Mouse (Mus musculus) MEL (cell line): ENCODE measurements at regions not wholly inside any gene's neighbourhood (a gene's known extent, or its start where the extent isn't known, plus 50 kb on each side); places are given as distances from the start of the nearest gene placed in this dataset.

ENCODE experiments used
- DNase-seq: peaks from one replicate; pipeline ENCODE4 v3.0.0; 2011; ENCODE audit warnings: low read depth, low spot score
- H3K27ac ChIP-seq: 2 replicates; pipeline ENCODE4 v1.5.1; 2012; ENCODE audit warnings: low read depth, mild to moderate bottlenecking, control low read depth, low read length, moderate library complexity; ENCODE audit not compliant: control insufficient read depth
- H3K27me3 ChIP-seq, 2 experiments: fragments of 150-350 bp in 1 of 2; sonication (generic) in 1 of 2; 2 replicates each; pipeline ENCODE4 v1.6.1; 2012; ENCODE audit warnings: low read length in 2 of 2, mild to moderate bottlenecking in 2 of 2, improper control_type of control experiment in 1 of 2, moderate library complexity in 1 of 2; ENCODE audit not compliant: insufficient read depth in 2 of 2, control insufficient read depth in 1 of 2
- H3K36me3 ChIP-seq, 2 experiments: 2 replicates each; pipeline ENCODE4 v1.6.1; 2012 to 2014; ENCODE audit warnings: low read length in 2 of 2, improper control_type of control experiment in 1 of 2, inconsistent platforms in 1 of 2, mild to moderate bottlenecking in 1 of 2; ENCODE audit not compliant: insufficient read depth in 2 of 2, control insufficient read depth in 1 of 2
- H3K4me1 ChIP-seq, 2 experiments: fragments of 150-350 bp in 1 of 2; sonication (generic) in 1 of 2; 2 replicates each; pipeline ENCODE4 v1.6.1; 2012; ENCODE audit warnings: low read length in 2 of 2, improper control_type of control experiment in 1 of 2, mild to moderate bottlenecking in 1 of 2; ENCODE audit not compliant: insufficient read depth in 2 of 2, control insufficient read depth in 1 of 2
- H3K4me3 ChIP-seq, 2 experiments: fragments of 150-350 bp in 1 of 2; sonication (generic) in 1 of 2; 2 replicates each; pipeline ENCODE4 v1.5.1; 2012; ENCODE audit warnings: low read depth in 2 of 2, low read length in 2 of 2, mild to moderate bottlenecking in 2 of 2, moderate library complexity in 2 of 2, control low read depth in 1 of 2, improper control_type of control experiment in 1 of 2; ENCODE audit not compliant: control insufficient read depth in 1 of 2, insufficient read depth in 1 of 2
- H3K79me2 ChIP-seq: 2 replicates; pipeline ENCODE4 v1.6.1; 2012; ENCODE audit warnings: mild to moderate bottlenecking, low read length, moderate library complexity; ENCODE audit not compliant: control insufficient read depth, poor library complexity, insufficient read depth
- H3K9ac ChIP-seq: 2 replicates; pipeline ENCODE4 v1.6.1; 2012; ENCODE audit warnings: low read depth, mild to moderate bottlenecking, control low read depth, low read length, moderate library complexity; ENCODE audit not compliant: control insufficient read depth, poor library complexity, severe bottlenecking
- H3K9me3 ChIP-seq: fragments of 150-350 bp; sonication (generic); replicated peaks from 2 replicates; pipeline ENCODE4 v1.6.1; 2012; ENCODE audit warnings: mild to moderate bottlenecking, low read length, improper control_type of control experiment, moderate library complexity; ENCODE audit not compliant: insufficient read depth
- BHLHE40 ChIP-seq: IDR thresholded peaks from 2 replicates; pipeline ENCODE4 v1.6.1; 2012; ENCODE audit warnings: low read depth, mild to moderate bottlenecking, inconsistent platforms, low read length, improper control_type of control experiment, borderline replicate concordance
- CHD2 ChIP-seq: IDR thresholded peaks from 2 replicates; pipeline ENCODE4 v1.6.1; 2011; ENCODE audit warnings: low read length, improper control_type of control experiment
- CTCF ChIP-seq, 3 experiments: IDR thresholded peaks in 2 of 3; conservative IDR thresholded peaks in 1 of 3; 2 replicates each; pipeline ENCODE4 v1.5.1; 2011 to 2012; ENCODE audit warnings: low read length in 3 of 3, low read depth in 2 of 3, mild to moderate bottlenecking in 2 of 3, improper control_type of control experiment in 1 of 3, inconsistent platforms in 1 of 3, mixed read lengths in 1 of 3, moderate library complexity in 1 of 3; ENCODE audit not compliant: control insufficient read depth in 1 of 3, insufficient read depth in 1 of 3, poor library complexity in 1 of 3, severe bottlenecking in 1 of 3
- GABPA ChIP-seq: IDR thresholded peaks from 2 replicates; pipeline ENCODE4 v1.6.1; 2012; ENCODE audit warnings: low read depth, mild to moderate bottlenecking, inconsistent platforms, low read length, improper control_type of control experiment, moderate library complexity
- HCFC1 ChIP-seq: IDR thresholded peaks from 2 replicates; pipeline ENCODE4 v1.6.1; 2012; ENCODE audit warnings: low read depth, mild to moderate bottlenecking, inconsistent platforms, low read length, improper control_type of control experiment, moderate library complexity
- MAFK ChIP-seq: IDR thresholded peaks from 2 replicates; pipeline ENCODE4 v1.6.1; 2011; ENCODE audit warnings: low read depth, mild to moderate bottlenecking, low read length, improper control_type of control experiment, borderline replicate concordance
- MXI1 ChIP-seq: IDR thresholded peaks from 2 replicates; pipeline ENCODE4 v1.6.1; 2011; ENCODE audit warnings: mild to moderate bottlenecking, low read depth, low read length, improper control_type of control experiment
- MYC ChIP-seq: IDR thresholded peaks from 2 replicates; pipeline ENCODE4 v1.6.1; 2011; ENCODE audit warnings: low read depth, mild to moderate bottlenecking, low read length, improper control_type of control experiment, moderate library complexity
- NELFE ChIP-seq: IDR thresholded peaks from 2 replicates; pipeline ENCODE4 v1.6.1; 2011; ENCODE audit warnings: low read depth, low read length, improper control_type of control experiment
- POLR2AphosphoS2 ChIP-seq: IDR thresholded peaks from 2 replicates; pipeline ENCODE4 v1.6.1; 2011; ENCODE audit warnings: low read length, improper control_type of control experiment
- RAD21 ChIP-seq: IDR thresholded peaks from 2 replicates; pipeline ENCODE4 v1.6.1; 2011; ENCODE audit warnings: mild to moderate bottlenecking, low read depth, low read length, improper control_type of control experiment
- SMC3 ChIP-seq: IDR thresholded peaks from 2 replicates; pipeline ENCODE4 v1.6.1; 2011; ENCODE audit warnings: low read depth, low read length, improper control_type of control experiment
- TCF12 ChIP-seq: IDR thresholded peaks from 2 replicates; pipeline ENCODE4 v1.6.1; 2014; ENCODE audit warnings: low read depth, mild to moderate bottlenecking, inconsistent platforms, low read length, improper control_type of control experiment, moderate library complexity
- ZC3H11A ChIP-seq: IDR thresholded peaks from 2 replicates; pipeline ENCODE4 v1.6.1; 2012; ENCODE audit warnings: low read depth, mild to moderate bottlenecking, inconsistent platforms, low read length, improper control_type of control experiment
- ZKSCAN1 ChIP-seq: IDR thresholded peaks from 2 replicates; pipeline ENCODE4 v1.6.1; 2012; ENCODE audit warnings: low read depth, mild to moderate bottlenecking, inconsistent platforms, low read length, improper control_type of control experiment, moderate library complexity
- ZMIZ1 ChIP-seq: IDR thresholded peaks from 2 replicates; pipeline ENCODE4 v1.6.1; 2012; ENCODE audit warnings: low read depth, mild to moderate bottlenecking, inconsistent platforms, low read length, improper control_type of control experiment, moderate library complexity

- Histone ChIP-seq H3K9ac (no peak overlapping the region), H3K9me3 (no peaks in the 10 kb centered on the region), H3K4me1 (no peaks in the 10 kb centered on the region), H3K27ac (no peak overlapping the region), H3K4me3 (no peak overlapping the region), H3K36me3 (no peaks in the 10 kb centered on the region), H3K79me2 (no peaks in the 10 kb centered on the region), H3K27me3 (peaks cover 15 to 31% of the 10 kb centered on the region in 2 experiments)
- DNase-seq = no peak
- TF ChIP-seq MYC (no peak), NELFE (no peak), CHD2 (no peak), RAD21 (no peak), POLR2AphosphoS2 (no peak), MAFK (no peak)
These were observed 98.6 kb upstream of the Fam204a start for GRCm38 (mm10) chr19:60325112-60325511.

- Histone ChIP-seq H3K36me3 (no peaks in the 10 kb centered on the region), H3K9ac (no peak overlapping the region), H3K4me3 (no peak overlapping the region), H3K9me3 (no peaks in the 10 kb centered on the region), H3K4me1 (no peaks in the 10 kb centered on the region), H3K27me3 (peaks cover 0 to 6% of the 10 kb centered on the region in 2 experiments; a peak in 3 of 4 replicates), H3K79me2 (no peaks in the 10 kb centered on the region), H3K27ac (no peak overlapping the region)
- DNase-seq = peak; percentile 88
- no peak for TF ChIP-seq ZMIZ1
- TF ChIP-seq GABPA = no peak
- peak; percentile 93 for TF ChIP-seq ZC3H11A
- peak; percentile 74 to 93 (median 87) for TF ChIP-seq CTCF (IDR thresholded peaks at IDR 0.05 in 2 of 3, conservative IDR thresholded peaks at IDR 0.05 in 1 of 3; ENCODE audit: control insufficient read depth in 1 of 3, insufficient read depth in 1 of 3, low read depth in 2 of 3, low read length in 3 of 3, poor library complexity in 1 of 3, severe bottlenecking in 1 of 3)
- TF ChIP-seq RAD21 = peak; percentile 92
- TF ChIP-seq MAFK = no peak
- TF ChIP-seq HCFC1 = no peak
- TF ChIP-seq SMC3 = peak; percentile 95
- TF ChIP-seq ZKSCAN1 = no peak
- no peak for TF ChIP-seq BHLHE40
- TF ChIP-seq MXI1 = no peak
- no peak for TF ChIP-seq TCF12
- TF ChIP-seq MYC = no peak
These were observed 84.1 kb upstream of the Fam204a start for GRCm38 (mm10) chr19:60310591-60310990.
